Mouse (Mus musculus) embryonic facial prominence, embryonic 14.5 days (tissue): ENCODE measurements around the gene Mtcl1. TPM values are rescaled to one million over a fixed set of nuclear protein-coding genes. Genes with fewer than 3 reads are reported as not detected.

ENCODE experiments used
- ATAC-seq: fragments of 200-750 bp; cut with Nextera tagmentation; 2 replicates; pipeline ENCODE4 v1.8.0; 2017; ENCODE audit warnings: low read depth, moderate number of reproducible peaks, moderate TSS enrichment
- DNase-seq: peaks from one replicate; pipeline ENCODE4 v3.0.0-alpha.2; 2015; ENCODE audit warnings: low spot score
- H3K27ac ChIP-seq: fragments of 300-500 bp; sonication (generic); replicated peaks from 2 replicates; pipeline ENCODE4 v1.5.1; 2014; ENCODE audit warnings: low read depth, mild to moderate bottlenecking, low read length, moderate library complexity
- H3K27me3 ChIP-seq: fragments of 300-500 bp; sonication (generic); replicated peaks from 2 replicates; pipeline ENCODE4 v1.6.1; 2014; ENCODE audit warnings: low read length; ENCODE audit not compliant: control insufficient read depth, insufficient read depth
- H3K36me3 ChIP-seq: fragments of 300-500 bp; sonication (generic); 2 replicates; pipeline ENCODE4 v1.6.1; 2014; ENCODE audit warnings: low read length, mixed read lengths; ENCODE audit not compliant: control insufficient read depth, insufficient read depth
- H3K4me1 ChIP-seq: fragments of 300-500 bp; sonication (generic); 2 replicates; pipeline ENCODE4 v1.6.1; 2014; ENCODE audit warnings: antibody characterized with exemption, low read length; ENCODE audit not compliant: control insufficient read depth, insufficient read depth
- H3K4me2 ChIP-seq: fragments of 300-500 bp; sonication (generic); 2 replicates; pipeline ENCODE4 v1.6.1; 2014; ENCODE audit warnings: low read depth, mild to moderate bottlenecking, low read length, moderate library complexity, mixed read lengths
- H3K4me3 ChIP-seq: fragments of 300-500 bp; sonication (generic); 2 replicates; pipeline ENCODE4 v1.5.1; 2014; ENCODE audit warnings: low read depth, mild to moderate bottlenecking, low read length
- H3K9ac ChIP-seq: fragments of 300-500 bp; sonication (generic); 2 replicates; pipeline ENCODE4 v1.6.1; 2014; ENCODE audit warnings: low read depth, mild to moderate bottlenecking, low read length, moderate library complexity, mixed read lengths
- H3K9me3 ChIP-seq: fragments of 300-500 bp; sonication (generic); 2 replicates; pipeline ENCODE4 v1.6.1; 2016; ENCODE audit warnings: low read length; ENCODE audit not compliant: control insufficient read depth
- WGBS: fragments of 180-500 bp; shearing (Covaris S2); extraction: QIAGEN DNeasy Blood & Tissue Kit; methylation state at CpG from one replicate; pipeline ENCODE4 v1.1.7; 2014; 5-methylcytosine and 5-hydroxymethylcytosine counted together
- polyA plus RNA-seq: library from polyadenylated mRNA; unstranded; fragments of >200 nt; fragmentation: Nextera tagmentation; extraction: Ambion mirVana; gene quantifications from 2 replicates; pipeline ENCODE4 v1.2.1, GENCODE M21; 2014

Mtcl1 gene
- 8.2 and 8.8 TPM in 2 replicates for polyA plus RNA-seq

DNA sequence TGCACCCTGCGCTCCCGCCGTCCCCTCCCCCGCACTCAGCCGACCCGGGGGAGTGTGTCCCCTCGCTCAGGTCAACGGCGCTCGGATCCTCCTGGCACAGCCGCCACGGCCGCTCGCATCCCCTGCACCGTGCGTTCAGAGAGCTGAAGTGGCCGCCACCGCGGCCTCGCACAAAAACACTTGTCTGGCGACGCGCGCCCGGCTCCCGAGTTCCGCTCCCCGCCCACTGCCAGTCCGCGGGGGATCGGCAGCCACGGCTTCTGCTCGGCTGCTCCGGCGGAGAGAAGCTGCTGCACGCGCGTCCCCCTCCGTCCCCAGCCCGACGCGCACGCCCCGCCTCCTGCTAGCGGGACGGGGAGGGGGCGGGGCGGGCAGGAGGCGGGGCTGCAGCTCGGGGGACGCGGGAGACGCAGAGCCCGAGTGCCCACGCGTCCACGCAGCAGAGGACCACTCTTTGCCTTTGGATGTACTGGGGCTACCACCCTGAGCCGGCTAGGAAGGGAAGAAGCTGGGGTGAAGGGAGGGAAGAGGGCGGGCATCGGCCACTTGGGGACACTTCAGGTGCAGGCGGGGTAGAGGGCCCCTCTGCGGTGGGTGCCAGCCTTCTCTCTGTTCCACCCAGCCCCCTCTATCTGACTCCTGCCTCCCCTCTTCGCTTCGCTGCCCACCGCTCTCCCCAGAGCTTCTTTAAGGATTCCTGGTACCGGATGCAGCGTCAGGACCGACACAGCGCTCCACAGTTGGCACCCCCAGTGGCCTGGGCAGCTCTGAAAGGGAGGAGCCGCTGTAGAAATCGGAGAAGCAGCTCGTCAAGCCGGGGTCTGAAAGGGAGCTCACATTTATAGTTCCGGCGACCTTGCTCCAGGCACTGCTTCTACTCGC, at the start of gene Mtcl1:
TSS of gene Mtcl1 (minus strand) at position 291 of the 882 bp plus-strand sequence.
- H3K4me2 ChIP-seq, result peak within 1 kb of the TSS; percentile 98
- peak within 1 kb of the TSS; percentile 65 for H3K27ac ChIP-seq
- peaks cover 18% of the 10 kb centered on the region; the same call in 1 of the 2 replicates for H3K4me1 ChIP-seq
- under 1% methylated on average over 31 of the region's 76 CpGs for WGBS
- peak; percentile 85 for ATAC-seq
- peak; percentile 91 for DNase-seq
- H3K9me3 ChIP-seq, result no peaks in the 10 kb centered on the region
- H3K36me3 ChIP-seq, result no peaks in the 10 kb centered on the region
- peak within 1 kb of the TSS; percentile 76 for H3K9ac ChIP-seq
- peak within 1 kb of the TSS; percentile 79 for H3K4me3 ChIP-seq
- peaks cover 35% of the 10 kb centered on the region for H3K27me3 ChIP-seq

GRCm38 (mm10) chr17:66498598-66498997, 49.0 kb upstream of the Mtcl1 start:
- Histone ChIP-seq H3K9me3 (no peaks in the 10 kb centered on the region), H3K4me1 (no peaks in the 10 kb centered on the region), H3K36me3 (peaks cover 82% of the 10 kb centered on the region), H3K27ac (no peak overlapping the region), H3K4me3 (no peak overlapping the region), H3K9ac (no peak overlapping the region), H3K27me3 (no peaks in the 10 kb centered on the region), H3K4me2 (no peak overlapping the region)
- WGBS, result 93% methylated on average over 14 of the region's 14 CpGs
- ATAC-seq (no peak), DNase-seq (no peak)

DNA sequence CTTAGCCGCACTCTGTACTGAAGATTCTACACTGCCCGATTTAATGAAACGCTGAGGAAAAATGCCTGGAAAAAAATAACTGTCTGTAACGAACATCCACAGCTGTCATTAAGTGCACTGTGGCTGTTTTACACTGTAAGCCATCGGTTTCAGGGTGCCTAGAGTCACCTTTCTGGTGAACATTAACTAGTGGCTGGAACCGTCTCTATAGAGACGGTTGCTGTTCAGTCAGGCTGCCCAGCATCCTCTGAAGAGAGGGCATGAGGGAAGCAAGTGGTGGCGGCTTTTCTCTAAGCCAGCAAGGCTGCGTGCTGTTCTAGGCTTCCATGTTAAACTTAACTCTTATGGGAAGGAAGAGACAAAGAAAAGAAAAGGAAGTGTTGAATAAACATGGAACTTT, 47.0 kb upstream of the Mtcl1 start:
- peaks cover 73% of the 10 kb centered on the region for H3K36me3 ChIP-seq
- H3K9me3 ChIP-seq, result no peaks in the 10 kb centered on the region
- no peak overlapping the region for H3K27ac ChIP-seq
- no peak overlapping the region for H3K4me2 ChIP-seq
- DNase-seq, result no peak
- H3K9ac ChIP-seq, result no peak overlapping the region
- no peaks in the 10 kb centered on the region for H3K4me1 ChIP-seq
- H3K4me3 ChIP-seq, result no peak overlapping the region
- 95% methylated on average over 9 of the region's 9 CpGs for WGBS
- ATAC-seq, result no peak
- no peaks in the 10 kb centered on the region for H3K27me3 ChIP-seq

GRCm38 (mm10) chr17:66490022-66490601, 40.6 kb upstream of the Mtcl1 start:
- Histone ChIP-seq H3K4me1 (no peaks in the 10 kb centered on the region), H3K4me2 (no peak overlapping the region), H3K27me3 (no peaks in the 10 kb centered on the region), H3K27ac (no peak overlapping the region), H3K9ac (no peak overlapping the region), H3K36me3 (peaks cover 15% of the 10 kb centered on the region), H3K4me3 (no peak overlapping the region), H3K9me3 (no peaks in the 10 kb centered on the region)
- 45% methylated on average over 10 of the region's 10 CpGs for WGBS
- peak; percentile 42 for DNase-seq
- ATAC-seq, result peak; percentile 53; the same call in 1 of the 2 replicates

- no peak overlapping the region for H3K4me2 ChIP-seq
- no peaks in the 10 kb centered on the region for H3K9me3 ChIP-seq
- H3K9ac ChIP-seq, result no peak overlapping the region
- no peaks in the 10 kb centered on the region for H3K36me3 ChIP-seq
- no peak for DNase-seq
- ATAC-seq, result no peak
- H3K4me3 ChIP-seq, result no peak overlapping the region
- H3K27ac ChIP-seq, result no peak overlapping the region
- H3K4me1 ChIP-seq, result no peaks in the 10 kb centered on the region
- H3K27me3 ChIP-seq, result no peaks in the 10 kb centered on the region
- WGBS, result 92% methylated on average over 6 of the region's 6 CpGs
Measured at GRCm38 (mm10) chr17:66486576-66486975, 37.0 kb upstream of the Mtcl1 start.

DNA sequence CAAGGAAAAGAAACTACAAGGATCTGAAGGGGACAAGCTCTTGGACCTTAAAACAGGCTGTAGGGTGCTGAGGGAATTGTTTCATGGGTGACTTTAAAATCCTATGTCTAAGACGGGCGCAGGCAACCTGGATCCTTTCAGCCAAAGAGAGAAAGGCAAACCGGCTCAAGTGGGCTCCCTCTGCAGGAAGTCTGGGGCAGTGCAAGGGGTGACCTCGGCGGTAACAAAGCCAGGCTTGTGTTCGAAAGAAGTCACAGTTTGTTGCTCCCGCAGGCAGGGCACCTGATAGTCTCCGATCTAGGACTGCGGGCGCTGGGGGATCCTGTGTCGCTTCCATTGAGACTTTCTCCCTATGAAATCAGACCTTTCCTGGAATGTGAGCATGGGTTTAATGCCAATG, 36.2 kb upstream of the Mtcl1 start:
- 12% methylated on average over 11 of the region's 11 CpGs for WGBS
- Histone ChIP-seq H3K9ac (no peak overlapping the region), H3K9me3 (no peaks in the 10 kb centered on the region), H3K27ac (no peak overlapping the region), H3K36me3 (no peaks in the 10 kb centered on the region), H3K4me3 (no peak overlapping the region), H3K27me3 (0 out of 2 replicates have a peak, but pooled peaks cover under 1% of the 10 kb centered on the region), H3K4me1 (no peaks in the 10 kb centered on the region), H3K4me2 (peak overlapping the region; percentile 21; the same call in 1 of the 2 replicates)
- DNase-seq, result peak; percentile 72
- ATAC-seq, result 0 out of 2 replicates have a peak, but pooled peaks have one; percentile 17

DNA sequence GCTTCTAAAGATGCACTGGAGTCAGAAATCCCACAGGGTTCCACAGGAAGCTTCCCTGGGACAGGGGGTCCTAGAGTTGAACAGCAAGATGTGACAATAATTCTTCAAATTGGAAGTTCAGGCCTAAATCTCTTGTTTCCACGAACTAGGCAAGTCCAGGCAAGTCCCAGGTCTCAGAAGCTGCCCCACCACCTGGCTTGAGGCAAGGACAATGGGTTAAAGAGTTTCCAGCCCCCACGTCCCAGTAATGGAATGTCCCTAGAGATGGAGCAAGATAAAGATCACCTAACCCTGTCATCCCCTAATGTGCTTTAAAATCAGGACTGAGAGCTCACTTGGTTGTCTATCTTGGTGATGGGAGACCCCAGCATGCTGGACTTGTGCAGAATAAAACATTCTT, 35.4 kb upstream of the Mtcl1 start:
- Histone ChIP-seq H3K9me3 (no peaks in the 10 kb centered on the region), H3K4me1 (peaks cover 6% of the 10 kb centered on the region), H3K36me3 (no peaks in the 10 kb centered on the region), H3K4me3 (no peak overlapping the region), H3K4me2 (no peak overlapping the region), H3K9ac (no peak overlapping the region), H3K27ac (no peak overlapping the region), H3K27me3 (0 out of 2 replicates have a peak, but pooled peaks cover 7% of the 10 kb centered on the region)
- 58% methylated on average over 2 of the region's 2 CpGs for WGBS
- ATAC-seq (no peak), DNase-seq (no peak)

- no peak overlapping the region for H3K9ac ChIP-seq
- WGBS, result 63% methylated on average over 9 of the region's 9 CpGs
- ATAC-seq, result no peak
Measured at GRCm38 (mm10) chr17:66483651-66484454, 34.3 kb upstream of the Mtcl1 start.

More at GRCm38 (mm10) chr17:66483651-66484454, 34.3 kb upstream of the Mtcl1 start:
- Histone ChIP-seq H3K27me3 (0 out of 2 replicates have a peak, but pooled peaks cover 7% of the 10 kb centered on the region), H3K4me1 (peaks cover 8% of the 10 kb centered on the region), H3K4me2 (no peak overlapping the region), H3K36me3 (no peaks in the 10 kb centered on the region), H3K9me3 (no peaks in the 10 kb centered on the region), H3K4me3 (no peak overlapping the region), H3K27ac (no peak overlapping the region)
- DNase-seq, result no peak
